In the genomic region with DNA sequence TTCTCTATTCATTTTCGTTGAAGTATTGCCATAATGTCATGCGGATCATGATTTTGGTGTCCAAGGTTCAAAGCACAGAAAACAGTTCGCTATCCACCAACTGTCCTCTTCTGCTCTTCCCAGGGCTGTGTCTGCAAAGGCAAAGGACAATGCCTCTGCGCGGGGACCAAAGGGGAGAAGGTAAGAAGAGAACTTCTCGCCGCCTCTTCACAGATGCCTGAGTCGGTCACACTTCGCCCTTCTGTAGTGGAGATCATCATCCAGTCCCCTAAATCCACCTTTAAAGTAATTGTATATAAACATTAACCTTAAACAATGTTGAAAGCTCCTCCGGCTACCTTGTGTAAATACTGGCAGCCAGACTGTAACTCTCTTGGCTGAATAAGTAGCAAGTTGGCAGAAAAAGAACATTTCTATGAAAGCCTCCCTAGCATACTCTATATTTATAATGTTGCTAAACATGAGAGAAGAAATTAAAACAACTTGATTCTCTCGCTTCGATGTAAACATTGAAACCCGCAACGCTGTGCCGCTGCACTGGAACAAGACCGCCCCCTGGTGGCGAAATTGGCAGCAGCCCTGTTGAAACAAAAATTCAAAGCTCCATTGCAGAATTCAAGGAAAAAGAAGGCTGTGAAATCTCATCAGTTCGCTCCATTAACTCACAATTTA, we compare ENCODE assay signal across 8 mouse cellular contexts. TPM values are rescaled to one million over a fixed set of nuclear protein-coding genes. Genes with fewer than 3 reads are reported as not detected.
A peak's percentile ranks its signal among the peaks of the same experiment; 100 is the strongest.
DNase-seq lines count a peak whose midpoint lies in the region; ATAC-seq and TF ChIP-seq lines count a peak whose summit lies in the region.

No protein-coding gene starts in this region.

- no peaks in the 10 kb centered on the region for H3K36me3 ChIP-seq in megakaryocyte, embryonic 14.5 days (replicated peaks; ENCODE audit: low read length)
- no peaks in the 10 kb centered on the region for H3K36me3 ChIP-seq in limb, embryonic 13.5 days
- H3K36me3 ChIP-seq in midbrain, postnatal 0 days (ENCODE audit: insufficient read depth, low read length): no peaks in the 10 kb centered on the region

- peaks cover 11% of the 10 kb centered on the region for H3K4me1 ChIP-seq in megakaryocyte, embryonic 14.5 days
- no peaks in the 10 kb centered on the region for H3K4me1 ChIP-seq in limb, embryonic 13.5 days
- H3K4me1 ChIP-seq in midbrain, postnatal 0 days (ENCODE audit: insufficient read depth, low read length): no peaks in the 10 kb centered on the region

- peak overlapping the region; percentile 60 for H3K4me2 ChIP-seq in limb, embryonic 13.5 days (replicated peaks)
- peak overlapping the region; percentile 39 for H3K4me2 ChIP-seq in midbrain, postnatal 0 days (ENCODE audit: low read depth, low read length, poor library complexity, severe bottlenecking)

- H3K9ac ChIP-seq in limb, embryonic 13.5 days: no peak overlapping the region
- H3K9ac ChIP-seq in midbrain, postnatal 0 days (replicated peaks; ENCODE audit: low read length, poor library complexity, severe bottlenecking): no peak overlapping the region

- peak; percentile 98 for TF ChIP-seq CTCF in midbrain, postnatal 0 days (IDR thresholded peaks at IDR 0.05)

- no peaks in the 10 kb centered on the region for H3K9me3 ChIP-seq in megakaryocyte, embryonic 14.5 days
- H3K9me3 ChIP-seq in limb, embryonic 13.5 days: no peaks in the 10 kb centered on the region
- H3K9me3 ChIP-seq in midbrain, postnatal 0 days (ENCODE audit: low read length): no peaks in the 10 kb centered on the region

- peaks cover 2% of the 10 kb centered on the region for H3K27me3 ChIP-seq in megakaryocyte, embryonic 14.5 days (replicated peaks)
- H3K27me3 ChIP-seq in limb, embryonic 13.5 days: no peaks in the 10 kb centered on the region
- H3K27me3 ChIP-seq in midbrain, postnatal 0 days (ENCODE audit: insufficient read depth, low read length): no peaks in the 10 kb centered on the region

- peak overlapping the region; percentile 83 for H3K4me3 ChIP-seq in megakaryocyte, embryonic 14.5 days (replicated peaks)
- peak overlapping the region; percentile 29 for H3K4me3 ChIP-seq in limb, embryonic 13.5 days
- peak overlapping the region; percentile 20; the same call in 1 of the 2 replicates for H3K4me3 ChIP-seq in midbrain, postnatal 0 days (ENCODE audit: low read depth, low read length)

- WGBS in limb, embryonic 13.5 days: 39% methylated on average over 18 of the region's 18 CpGs
- WGBS in midbrain, postnatal 0 days: 38% methylated on average over 18 of the region's 18 CpGs

- DNase-seq in embryo, embryonic 11 days: peak; percentile 85
- DNase-seq in gastrocnemius, postnatal 4 days (ENCODE audit: low spot score in 2 of 2): peak; percentile 67 to 78
- peak; percentile 77 for DNase-seq in kidney, adult 9 months
- peak; percentile 74 for DNase-seq in midbrain, postnatal 0 days (ENCODE audit: low spot score)
- peak; percentile 69 to 91 for DNase-seq in spleen, postnatal 4 days (ENCODE audit: low spot score in 2 of 2)

- no peak overlapping the region for H3K27ac ChIP-seq in limb, embryonic 13.5 days
- H3K27ac ChIP-seq in midbrain, postnatal 0 days (ENCODE audit: low read depth, low read length): no peak overlapping the region

- ATAC-seq in megakaryocyte, adult 5-6 weeks (ENCODE audit: poor library complexity, severe bottlenecking): no peak
- ATAC-seq in limb, embryonic 13.5 days (ENCODE audit: low FRiP score, low read depth): no peak
- ATAC-seq in midbrain, postnatal 0 days (ENCODE audit: low FRiP score): no peak

RNA-seq across cellular contexts. Expression of gene Col4a3, which starts 54.7 kb away (rescaled TPM):
- 0.04 TPM in 1 of 2 replicates, not detected in the other for polyA plus RNA-seq in megakaryocyte, embryonic 14.5 days (2012; ENCODE audit: insufficient read depth, low replicate concordance)
- total RNA-seq in megakaryocyte, adult 5-6 weeks (2015): not detected in 2 replicates
- not detected in 2 replicates for total RNA-seq in megakaryocyte, adult 5-6 weeks (2017)
- total RNA-seq in gastrocnemius, postnatal 4 days (2021): under 1 TPM; 0.21 to 0.52 TPM
- polyA plus RNA-seq in limb, embryonic 13.5 days (2015; fragmentation: Nextera tagmentation; extraction: Ambion mirVana): 0.05 and 0.09 TPM in 2 replicates
- total RNA-seq in midbrain, postnatal 0 days (2014; rRNA removed): 0.27 and 0.38 TPM in 2 replicates
- 0.16 and 0.35 TPM in 2 replicates for polyA plus RNA-seq in midbrain, postnatal 0 days (2015; fragmentation: Nextera tagmentation; extraction: Ambion mirVana)

RNA-seq across cellular contexts. Expression of gene Col4a4, which starts 54.8 kb away (rescaled TPM):
- 0.01 TPM in 1 of 2 replicates, not detected in the other for polyA plus RNA-seq in megakaryocyte, embryonic 14.5 days (2012; ENCODE audit: insufficient read depth, low replicate concordance)
- total RNA-seq in megakaryocyte, adult 5-6 weeks (2015): not detected in 2 replicates
- total RNA-seq in megakaryocyte, adult 5-6 weeks (2017): not detected in 2 replicates
- total RNA-seq in gastrocnemius, postnatal 4 days (2021): 1 to 10 TPM in 1 of 2 experiments, under 1 TPM in 1; 0.62 to 1.0 TPM
- polyA plus RNA-seq in limb, embryonic 13.5 days (2015; fragmentation: Nextera tagmentation; extraction: Ambion mirVana): 0.09 and 0.11 TPM in 2 replicates
- total RNA-seq in midbrain, postnatal 0 days (2014; rRNA removed): 0.28 and 0.44 TPM in 2 replicates
- 0.16 and 0.36 TPM in 2 replicates for polyA plus RNA-seq in midbrain, postnatal 0 days (2015; fragmentation: Nextera tagmentation; extraction: Ambion mirVana)

Comparison
In these comparisons a context has a peak if more than half of its experiments do, and no peak if none do; other contexts are left out.
1. H3K4me3 ChIP-seq: peak in every context shown above with its lines; median percentile 83 in megakaryocyte, embryonic 14.5 days; 29 in limb, embryonic 13.5 days; 20 in midbrain, postnatal 0 days.